Mouse (Mus musculus) brain, embryonic 14.5 days (tissue): Measurements from ENCODE around the gene Rad54l2.

ENCODE experiments used
- CTCF ChIP-seq: fragments of 200-500 bp; IDR thresholded peaks from 2 replicates; pipeline ENCODE4 v1.5.1; 2012; ENCODE audit warnings: inconsistent platforms, mild to moderate bottlenecking, moderate library complexity, borderline replicate concordance; ENCODE audit not compliant: insufficient read depth, insufficient read length; ENCODE audit errors: extremely low read depth
- POLR2A ChIP-seq: fragments of 200-500 bp; IDR thresholded peaks from 2 replicates; pipeline ENCODE4 v1.6.1; 2012; ENCODE audit warnings: mild to moderate bottlenecking, inconsistent platforms, borderline replicate concordance; ENCODE audit not compliant: poor library complexity, insufficient read depth, insufficient read length, severe bottlenecking; ENCODE audit errors: extremely low read depth

DNA sequence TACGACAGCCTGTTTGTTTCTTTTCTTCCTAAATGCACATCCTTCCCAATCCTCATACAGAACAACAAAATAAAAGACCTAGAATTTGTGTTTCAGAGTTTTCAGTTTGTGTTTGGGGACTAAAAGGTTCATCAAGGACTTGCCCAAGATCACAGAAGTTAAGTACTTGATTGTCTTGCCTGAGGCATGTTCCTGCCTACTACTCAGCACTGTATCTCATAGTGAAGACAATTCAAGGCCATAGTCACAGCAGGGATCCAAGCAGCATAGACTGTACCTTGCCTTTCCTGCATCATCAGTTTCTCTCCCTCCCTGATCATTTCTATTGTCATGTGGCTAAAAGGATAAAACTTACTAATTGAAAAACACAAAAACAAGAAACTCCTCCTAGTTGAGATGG is 49.0 kb downstream of the Rad54l2 start:
- TF ChIP-seq CTCF (no peak), POLR2A (no peak)
